Comparison of ENCODE assay signal across 8 mouse cellular contexts in the genomic region with DNA sequence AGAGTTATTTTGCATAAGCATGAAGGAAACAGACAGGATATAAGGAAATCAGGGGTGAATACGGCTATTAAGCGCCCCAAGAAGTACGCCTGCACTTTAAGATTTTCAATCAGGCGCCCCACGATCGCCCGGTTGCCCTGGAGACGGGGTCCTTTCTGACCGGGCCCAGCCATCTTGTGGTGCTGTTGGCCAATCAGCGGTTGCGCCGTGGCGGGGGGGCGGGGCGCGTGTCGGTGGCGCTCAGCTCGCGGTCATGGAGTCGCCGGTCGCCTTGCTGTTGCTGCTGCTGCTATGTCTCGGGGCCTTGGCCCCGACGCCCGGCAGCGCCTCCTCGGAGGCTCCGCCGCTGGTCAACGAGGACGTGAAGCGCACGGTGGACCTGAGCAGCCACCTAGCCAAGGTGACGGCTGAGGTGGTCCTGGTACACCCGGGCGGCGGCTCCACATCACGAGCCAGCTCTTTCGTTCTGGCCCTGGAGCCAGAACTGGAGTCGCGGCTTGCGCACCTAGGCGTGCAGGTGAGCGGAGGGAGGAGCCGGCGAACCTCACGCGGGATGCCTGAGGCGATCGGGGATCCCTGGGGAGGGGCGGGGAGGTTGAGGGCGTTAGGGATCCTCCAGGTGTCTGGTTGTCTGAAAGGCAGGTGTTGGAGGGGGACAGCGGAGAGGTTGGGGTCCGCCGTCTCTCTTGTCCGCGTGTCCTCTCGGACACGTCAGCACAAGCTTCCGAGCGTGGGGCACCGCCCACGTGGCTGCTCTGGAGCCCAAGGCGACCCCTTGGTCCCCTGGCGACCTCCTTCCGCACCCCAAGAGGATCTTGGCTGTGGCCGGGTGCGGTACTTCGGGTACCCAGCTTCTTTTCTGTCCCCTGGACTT. TPM values are rescaled to one million over a fixed set of nuclear protein-coding genes. Genes with fewer than 3 reads are reported as not detected.
DNase-seq lines count a peak whose midpoint lies in the region; ATAC-seq lines count a peak whose summit lies in the region.

A gene (plus strand): TSS at position 205 of the 874 bp plus-strand sequence.

- peak; percentile 98 for ATAC-seq in erythroid progenitor cell, adult 5-6 weeks (replicated peaks; ENCODE audit: low FRiP score, poor library complexity, severe bottlenecking)
- peak; percentile 93 for ATAC-seq in heart, embryonic 13.5 days (ENCODE audit: extremely low read depth, insufficient number of reproducible peaks, low FRiP score, low TSS enrichment)
- ATAC-seq in liver, embryonic 12.5 days, result peak; percentile 93
- peak; percentile 96 for ATAC-seq in stomach, embryonic 15.5 days (ENCODE audit: insufficient read depth, low FRiP score, low read depth)

- DNase-seq in CD4-positive helper T cell, adult 2 months (ENCODE audit: low read depth, low spot score), result peak; percentile 98
- DNase-seq in brain, embryonic 18.5 days (ENCODE audit: low read depth, low spot score), result peak; percentile 72
- DNase-seq in kidney, postnatal 10 days, result peak; percentile 99
- peak; percentile 96 to 97 for DNase-seq in natural killer cell, adult 2 months (ENCODE audit: low spot score in 2 of 2)

- H3K4me3 ChIP-seq in heart, embryonic 13.5 days, result peak within 1 kb of the TSS; percentile 77
- peak within 1 kb of the TSS; percentile 83 for H3K4me3 ChIP-seq in liver, embryonic 12.5 days
- H3K4me3 ChIP-seq in stomach, embryonic 15.5 days (replicated peaks), result peak within 1 kb of the TSS; percentile 100

- H3K27me3 ChIP-seq in heart, embryonic 13.5 days (replicated peaks), result peaks cover 11% of the 10 kb centered on the region
- H3K27me3 ChIP-seq in liver, embryonic 12.5 days (replicated peaks), result no peaks in the 10 kb centered on the region
- no peaks in the 10 kb centered on the region for H3K27me3 ChIP-seq in stomach, embryonic 15.5 days (replicated peaks)

- H3K4me1 ChIP-seq in heart, embryonic 13.5 days, result peaks cover 25% of the 10 kb centered on the region
- H3K4me1 ChIP-seq in liver, embryonic 12.5 days, result peaks cover 44% of the 10 kb centered on the region
- H3K4me1 ChIP-seq in stomach, embryonic 15.5 days, result peaks cover 18% of the 10 kb centered on the region

- WGBS in heart, embryonic 13.5 days, result under 1% methylated on average over 62 of the region's 71 CpGs
- under 1% methylated on average over 71 of the region's 71 CpGs for WGBS in liver, embryonic 12.5 days (ENCODE audit: insufficient replicate concordance)
- WGBS in stomach, embryonic 15.5 days, result under 1% methylated on average over 71 of the region's 71 CpGs

- H3K4me2 ChIP-seq in heart, embryonic 13.5 days, result peak within 1 kb of the TSS; percentile 80
- H3K4me2 ChIP-seq in liver, embryonic 12.5 days, result peak within 1 kb of the TSS; percentile 92
- peak within 1 kb of the TSS; percentile 73 for H3K4me2 ChIP-seq in stomach, embryonic 15.5 days

- peaks cover 19% of the 10 kb centered on the region for H3K36me3 ChIP-seq in heart, embryonic 13.5 days
- H3K36me3 ChIP-seq in liver, embryonic 12.5 days, result peaks cover 22% of the 10 kb centered on the region
- H3K36me3 ChIP-seq in stomach, embryonic 15.5 days, result 0 out of 2 replicates have a peak, but pooled peaks cover 4% of the 10 kb centered on the region

- no peaks in the 10 kb centered on the region for H3K9me3 ChIP-seq in heart, embryonic 13.5 days
- H3K9me3 ChIP-seq in liver, embryonic 12.5 days (replicated peaks), result no peaks in the 10 kb centered on the region
- no peaks in the 10 kb centered on the region for H3K9me3 ChIP-seq in stomach, embryonic 15.5 days

- peak within 1 kb of the TSS; percentile 92 for H3K9ac ChIP-seq in heart, embryonic 13.5 days
- H3K9ac ChIP-seq in liver, embryonic 12.5 days, result peak within 1 kb of the TSS; percentile 89
- H3K9ac ChIP-seq in stomach, embryonic 15.5 days, result peak within 1 kb of the TSS; percentile 98

- peak within 1 kb of the TSS; percentile 57 for H3K27ac ChIP-seq in heart, embryonic 13.5 days (replicated peaks)
- peak within 1 kb of the TSS; percentile 85 for H3K27ac ChIP-seq in liver, embryonic 12.5 days
- peak within 1 kb of the TSS; percentile 83 for H3K27ac ChIP-seq in stomach, embryonic 15.5 days

RNA-seq across cellular contexts. Expression of the gene that starts here (rescaled TPM):
- 27.8 and 41.9 TPM in 2 replicates for total RNA-seq in erythroid progenitor cell, adult 5-6 weeks (2015; ENCODE audit: low replicate concordance)
- total RNA-seq in erythroid progenitor cell, adult 5-6 weeks (2017; ENCODE audit: low replicate concordance), result 31.4 and 37.1 TPM in 2 replicates
- polyA plus RNA-seq in heart, embryonic 13.5 days (2015; fragmentation: Nextera tagmentation; extraction: Ambion mirVana), result 207 and 217 TPM in 2 replicates
- polyA plus RNA-seq in liver, embryonic 12.5 days (2016; fragmentation: Nextera tagmentation; extraction: Ambion mirVana), result 241 and 253 TPM in 2 replicates
- 387 and 458 TPM in 2 replicates for polyA plus RNA-seq in stomach, embryonic 15.5 days (2015; fragmentation: Nextera tagmentation; extraction: Ambion mirVana)

Comparison
In these comparisons a context has a peak if more than half of its experiments do, and no peak if none do; other contexts are left out.
1. Peak in every context shown above with its lines: DNase-seq, ATAC-seq, H3K4me3 ChIP-seq and H3K27ac ChIP-seq.